Mouse (Mus musculus) erythroblast, embryonic 14.5 days (primary cell): ENCODE data around the gene Car10.

Source experiments
- GATA1 ChIP-seq: IDR thresholded peaks from 2 replicates; pipeline ENCODE4 v1.6.1; 2012; ENCODE audit warnings: low read length, inconsistent platforms, mixed read lengths
- TAL1 ChIP-seq: IDR thresholded peaks from 3 replicates; pipeline ENCODE4 v1.6.1; 2012; ENCODE audit warnings: low read length, inconsistent platforms, mixed read lengths

- no peak for TF ChIP-seq TAL1
- no peak for TF ChIP-seq GATA1
These were observed 492.8 kb downstream of the Car10 start for GRCm38 (mm10) chr11:93590652-93591051.
